Mouse (Mus musculus) CD4-positive naive resting alpha-beta T cell, adult 76 days (primary cell): ENCODE measurements around the gene Nadsyn1. TPM values are rescaled to one million over a fixed set of nuclear protein-coding genes. Genes with fewer than 3 reads are reported as not detected.

Experiments
- total RNA-seq: library from RNA; stranded (reverse); gene quantifications from one replicate; pipeline ENCODE4 v1.2.4, GENCODE M21; 2023

The Nadsyn1 gene
- 10.3 TPM for total RNA-seq

DNA sequence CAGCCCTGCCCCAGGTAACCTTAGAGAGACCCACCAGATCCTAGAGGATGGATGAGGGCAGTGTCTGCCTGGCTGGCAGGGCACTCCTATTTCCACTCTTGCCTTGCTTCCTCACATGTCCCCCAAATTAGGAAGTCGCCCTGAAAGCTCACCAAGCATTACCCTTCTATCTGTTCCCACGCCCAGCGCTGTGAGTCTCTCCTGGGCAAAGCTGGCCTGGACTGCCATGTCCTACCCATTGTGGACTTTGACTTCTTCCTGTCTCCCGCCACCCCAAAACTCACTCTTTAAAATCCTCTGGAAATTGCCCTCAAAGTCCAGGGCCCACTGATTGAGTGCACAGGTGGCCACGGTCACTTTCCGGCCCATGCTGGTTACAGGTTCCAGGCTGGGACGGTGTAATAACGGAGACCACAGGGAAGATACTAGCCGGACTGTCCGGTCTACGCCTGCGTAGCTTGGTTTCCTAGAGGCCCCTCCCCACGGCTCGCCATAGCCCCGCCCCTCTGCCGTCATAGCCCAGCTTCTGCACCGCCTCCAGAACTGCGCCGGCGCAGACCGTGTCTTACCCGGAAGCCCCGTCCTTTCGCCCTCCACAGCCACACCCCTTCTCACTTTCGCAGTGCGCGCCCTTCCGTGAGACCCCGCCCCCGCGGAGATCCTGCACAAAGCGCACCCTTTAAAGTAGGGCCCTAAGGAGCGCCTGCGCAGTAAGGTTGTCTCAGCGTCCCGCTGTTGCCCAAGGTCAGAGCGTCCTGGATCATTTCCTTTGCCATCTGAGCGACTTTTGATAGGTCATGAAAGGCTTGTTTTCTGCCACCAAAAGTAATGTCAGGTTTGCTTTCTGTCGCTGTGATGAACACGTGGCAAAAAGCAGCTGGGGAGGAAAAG, at the start of gene Nadsyn1, which contains the start of gene Dhcr7:
Gene Nadsyn1, minus strand, starts transcription at position 475 of the 891 bp plus-strand sequence.
Gene Dhcr7, plus strand, starts transcription at position 771 of the 891 bp plus-strand sequence.

GRCm38 (mm10) chr7:143866538-143866937, 43.9 kb upstream of the Nadsyn1 start, which contains the start of gene Gm498:
Gene Gm498 (plus strand): TSS chr7:143866838.

GRCm38 (mm10) chr7:143783996-143784829, 38.4 kb downstream of the Nadsyn1 start, which contains the start of gene Mrgpre:
Gene Mrgpre (minus strand): TSS chr7:143784500.

GRCm38 (mm10) chr7:143766893-143767292, 55.8 kb downstream of the Nadsyn1 start, which contains the start of gene Mrgprg:
Gene Mrgprg (minus strand): TSS chr7:143766993.

GRCm38 (mm10) chr7:143756125-143757026, 66.3 kb downstream of the Nadsyn1 start, which contains the start of gene Osbpl5:
Gene Osbpl5 (minus strand): TSS chr7:143756985.

Other genes starting within 250 kb of the Nadsyn1 start
- gene Cars, start 222.8 kb downstream of the Nadsyn1 start, total RNA-seq = 92.9 TPM
- gene Tnfrsf26, start 194.1 kb downstream of the Nadsyn1 start, total RNA-seq = 42.9 TPM
- 16.2 TPM for gene Tnfrsf22, start 173.2 kb downstream of the Nadsyn1 start, total RNA-seq
- 5.5 TPM for gene Tnfrsf23, start 137.0 kb downstream of the Nadsyn1 start, total RNA-seq
- gene Osbpl5, start 65.9 kb downstream of the Nadsyn1 start, total RNA-seq = 23.3 TPM
- gene Mrgprg, start 55.9 kb downstream of the Nadsyn1 start, total RNA-seq = not detected
- 1.3 TPM for gene Mrgpre, start 38.3 kb downstream of the Nadsyn1 start, total RNA-seq
- gene Dhcr7, start 296 bp upstream of the Nadsyn1 start, total RNA-seq = 25.0 TPM
- gene Gm498, start 44.0 kb upstream of the Nadsyn1 start, total RNA-seq = not detected
- not detected for gene Shank2, start 179.1 kb upstream of the Nadsyn1 start, total RNA-seq